Mouse (Mus musculus): Measurements from ENCODE around the gene Fgfr2.

GRCm38 (mm10) chr7:130716989-130717388, 2406.2 kb downstream of the Fgfr2 start:
- TF ChIP-seq HCFC1 (IDR thresholded peaks at IDR 0.05; ENCODE audit: borderline replicate concordance, insufficient read depth, low read length) (no peak), CHD2 (IDR thresholded peaks at IDR 0.05; ENCODE audit: low read depth, low read length) (no peak), ZC3H11A (IDR thresholded peaks at IDR 0.05; ENCODE audit: borderline replicate concordance, low read depth, low read length) (no peak)
